Mouse (Mus musculus) midbrain, embryonic 14.5 days (tissue): ENCODE measurements around the gene Mcrs1. TPM values are rescaled to one million over a fixed set of nuclear protein-coding genes. Genes with fewer than 3 reads are reported as not detected.
A peak's percentile ranks its signal among the peaks of the same experiment; 100 is the strongest.

Source experiments
- ATAC-seq: fragments of 200-750 bp; cut with Nextera tagmentation; 2 replicates; pipeline ENCODE4 v1.8.0; 2017; ENCODE audit warnings: moderate number of reproducible peaks, moderate library complexity; ENCODE audit not compliant: low FRiP score, low TSS enrichment
- DNase-seq: peaks from one replicate; pipeline ENCODE4 v3.0.0-alpha.2; 2015
- H3K27ac ChIP-seq: fragments of 300-500 bp; sonication (generic); replicated peaks from 2 replicates; pipeline ENCODE4 v1.5.1; 2014; ENCODE audit warnings: mild to moderate bottlenecking, low read depth, low read length, moderate library complexity
- H3K27me3 ChIP-seq: fragments of 300-500 bp; sonication (generic); 2 replicates; pipeline ENCODE4 v1.6.1; 2014; ENCODE audit warnings: low read length, control low read depth, mixed read lengths; ENCODE audit not compliant: control insufficient read depth, insufficient read depth
- H3K36me3 ChIP-seq: fragments of 300-500 bp; sonication (generic); 2 replicates; pipeline ENCODE4 v1.6.1; 2014; ENCODE audit warnings: low read length, control low read depth; ENCODE audit not compliant: control insufficient read depth, insufficient read depth
- H3K4me1 ChIP-seq: fragments of 300-500 bp; sonication (generic); 2 replicates; pipeline ENCODE4 v1.6.1; 2014; ENCODE audit warnings: mild to moderate bottlenecking, antibody characterized with exemption, low read length, control low read depth; ENCODE audit not compliant: control insufficient read depth, insufficient read depth
- H3K4me2 ChIP-seq: fragments of 300-500 bp; sonication (generic); 2 replicates; pipeline ENCODE4 v1.6.1; 2014; ENCODE audit warnings: mild to moderate bottlenecking, low read length, moderate library complexity
- H3K4me3 ChIP-seq: fragments of 300-500 bp; sonication (generic); replicated peaks from 2 replicates; pipeline ENCODE4 v1.5.1; 2014; ENCODE audit warnings: low read depth, low read length
- H3K9ac ChIP-seq: fragments of 300-500 bp; sonication (generic); replicated peaks from 2 replicates; pipeline ENCODE4 v1.6.1; 2014; ENCODE audit warnings: mild to moderate bottlenecking, low read length, moderate library complexity
- H3K9me3 ChIP-seq: fragments of 300-500 bp; sonication (generic); 2 replicates; pipeline ENCODE4 v1.6.1; 2016; ENCODE audit warnings: low read length, control low read depth, mixed read lengths; ENCODE audit not compliant: control insufficient read depth
- WGBS: fragments of 180-500 bp; shearing (Covaris S2); extraction: QIAGEN DNeasy Blood & Tissue Kit; methylation state at CpG from one replicate; pipeline ENCODE4 v1.1.7; 2014; 5-methylcytosine and 5-hydroxymethylcytosine counted together
- polyA plus RNA-seq: library from polyadenylated mRNA; unstranded; fragments of >200 nt; fragmentation: Nextera tagmentation; extraction: Ambion mirVana; gene quantifications from 2 replicates; pipeline ENCODE4 v1.2.1, GENCODE M21; 2014

Gene Mcrs1
- polyA plus RNA-seq, 1 experiment from 2014 or later = 219 TPM

DNA sequence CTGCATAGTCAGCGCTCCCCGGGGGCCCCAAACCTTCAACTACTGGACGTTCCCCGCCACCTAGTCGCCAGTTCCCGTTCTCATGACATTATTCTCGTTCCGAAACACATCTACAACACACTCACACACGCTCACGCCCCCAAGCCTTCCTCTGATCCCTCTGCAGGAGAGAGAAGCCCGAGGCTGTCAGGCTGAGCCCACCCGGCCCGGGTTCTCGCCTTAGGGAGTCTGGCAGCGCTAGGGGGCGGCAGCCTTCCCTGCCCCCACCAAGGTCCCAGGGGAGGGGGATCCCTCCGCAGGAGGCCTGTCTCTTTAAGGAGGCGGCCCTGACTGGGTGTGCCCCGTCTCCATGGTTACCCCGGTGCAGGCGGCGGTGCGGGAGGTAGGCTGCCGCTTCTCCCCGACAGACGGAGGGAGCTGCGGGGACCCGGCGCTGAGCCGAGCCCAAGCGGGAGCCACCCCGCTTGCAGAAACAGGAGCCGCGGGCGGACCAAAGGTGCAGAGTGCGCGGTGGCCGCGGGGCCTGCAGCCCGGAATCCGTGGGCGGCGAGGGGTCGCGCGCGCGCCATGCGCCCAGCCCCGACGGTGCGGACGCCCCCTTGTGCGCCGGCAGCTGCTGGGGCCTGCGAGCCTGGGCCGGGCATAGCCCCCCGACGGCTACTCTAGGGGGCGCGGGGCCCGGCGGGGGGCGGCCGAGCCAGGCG lies 27.4 kb downstream of the Mcrs1 start, which contains the start of gene Kcnh3:
TSS of gene Kcnh3 (plus strand) at position 654 of the 704 bp plus-strand sequence.
- ATAC-seq = no peak; the same call in 1 of the 2 replicates
- peak within 1 kb of the TSS; percentile 37 for H3K4me3 ChIP-seq
- H3K4me1 ChIP-seq = peaks cover 13% of the 10 kb centered on the region; the same call in 1 of the 2 replicates
- WGBS = under 1% methylated on average over 61 of the region's 66 CpGs
- H3K9me3 ChIP-seq = no peaks in the 10 kb centered on the region
- peak within 1 kb of the TSS; percentile 26 for H3K9ac ChIP-seq
- peaks cover 83% of the 10 kb centered on the region for H3K27me3 ChIP-seq
- H3K27ac ChIP-seq = no peak within 1 kb of the TSS
- no peaks in the 10 kb centered on the region for H3K36me3 ChIP-seq
- peak; percentile 70 for DNase-seq
- H3K4me2 ChIP-seq = peak within 1 kb of the TSS; percentile 55

DNA sequence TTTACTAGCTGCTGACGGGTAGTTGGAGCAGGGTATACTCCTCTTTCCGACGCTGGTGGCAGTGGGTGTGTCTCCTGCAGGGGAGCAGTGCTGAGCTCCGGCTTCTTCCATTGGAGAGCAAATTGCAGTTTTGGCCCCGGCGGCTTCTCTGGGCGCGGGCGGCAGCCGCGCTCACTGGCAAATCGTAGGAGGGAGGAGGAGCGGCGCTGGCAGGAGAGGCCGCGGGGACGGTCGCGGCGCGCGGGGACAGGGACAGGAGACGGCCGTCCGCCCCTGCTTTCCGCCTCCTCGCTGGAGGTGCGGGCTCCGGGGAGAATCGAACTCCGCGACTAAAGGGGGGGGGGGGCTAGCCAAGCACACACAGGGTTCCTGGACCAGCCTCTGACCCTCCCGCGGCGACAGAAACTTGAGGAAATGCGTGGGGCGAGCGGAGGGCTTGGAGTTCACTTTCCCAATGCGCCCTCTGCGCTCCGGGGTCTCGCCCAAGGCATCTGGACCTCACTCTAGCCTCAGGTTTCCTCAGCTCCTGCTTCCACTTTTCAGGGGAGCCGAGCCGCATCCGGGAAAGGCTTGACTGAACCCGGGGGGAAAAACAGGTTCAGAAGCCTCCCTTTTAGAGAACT lies 28.1 kb downstream of the Mcrs1 start:
- Histone ChIP-seq H3K36me3 (no peaks in the 10 kb centered on the region), H3K9me3 (no peaks in the 10 kb centered on the region), H3K4me2 (peak overlapping the region; percentile 55), H3K9ac (no peak overlapping the region; the same call in 1 of the 2 replicates), H3K27me3 (peaks cover 83% of the 10 kb centered on the region), H3K4me1 (peaks cover 13% of the 10 kb centered on the region; the same call in 1 of the 2 replicates), H3K27ac (no peak overlapping the region), H3K4me3 (peak overlapping the region; percentile 37)
- peak; percentile 64 for DNase-seq
- ATAC-seq = no peak
- WGBS = under 1% methylated on average over 39 of the region's 46 CpGs

DNA sequence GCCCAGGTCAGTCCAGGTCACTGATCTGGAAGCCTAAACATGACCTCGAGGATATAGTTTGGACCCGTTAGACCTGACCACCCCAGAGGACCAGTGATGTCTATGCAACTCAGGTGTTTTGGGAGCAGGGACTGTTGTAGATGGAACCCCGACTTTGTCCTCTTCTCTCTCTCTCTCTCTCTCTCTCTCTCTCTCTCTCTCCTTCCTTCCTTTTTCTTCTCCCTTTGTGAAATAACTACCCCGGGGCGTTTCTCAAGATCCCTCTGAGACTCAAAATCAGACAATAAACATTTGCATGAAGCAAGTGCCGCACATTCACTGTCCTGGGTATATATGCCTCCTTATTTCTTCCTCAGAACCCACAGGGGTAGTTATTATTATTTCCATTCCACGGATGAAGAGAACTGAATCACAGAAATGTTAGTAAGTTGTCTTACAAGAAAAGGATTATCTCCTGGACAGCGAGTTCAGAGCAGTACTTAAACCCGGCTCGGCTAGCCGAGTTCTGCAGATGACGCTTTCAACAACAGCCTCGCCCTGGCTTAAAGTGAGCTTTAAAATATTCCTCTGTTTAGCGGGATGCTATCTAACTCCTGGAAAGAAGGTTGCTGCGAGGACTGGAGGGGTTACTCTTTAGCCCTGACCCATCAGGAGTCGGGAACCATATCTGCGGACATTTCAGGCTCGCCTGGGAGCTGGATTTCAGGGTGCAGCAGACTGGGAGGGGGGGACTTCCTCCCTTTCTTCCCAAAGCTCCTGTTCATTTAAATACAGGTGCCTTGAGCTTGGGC lies 28.8 kb downstream of the Mcrs1 start:
- Histone ChIP-seq H3K9me3 (no peaks in the 10 kb centered on the region), H3K4me3 (peak overlapping the region; percentile 37), H3K4me2 (peak overlapping the region; percentile 55), H3K27ac (no peak overlapping the region), H3K36me3 (no peaks in the 10 kb centered on the region), H3K4me1 (peaks cover 13% of the 10 kb centered on the region; the same call in 1 of the 2 replicates), H3K9ac (no peak overlapping the region; the same call in 1 of the 2 replicates), H3K27me3 (peaks cover 78% of the 10 kb centered on the region)
- ATAC-seq (no peak), DNase-seq (peak; percentile 32)
- WGBS = 4% methylated on average over 18 of the region's 18 CpGs

DNA sequence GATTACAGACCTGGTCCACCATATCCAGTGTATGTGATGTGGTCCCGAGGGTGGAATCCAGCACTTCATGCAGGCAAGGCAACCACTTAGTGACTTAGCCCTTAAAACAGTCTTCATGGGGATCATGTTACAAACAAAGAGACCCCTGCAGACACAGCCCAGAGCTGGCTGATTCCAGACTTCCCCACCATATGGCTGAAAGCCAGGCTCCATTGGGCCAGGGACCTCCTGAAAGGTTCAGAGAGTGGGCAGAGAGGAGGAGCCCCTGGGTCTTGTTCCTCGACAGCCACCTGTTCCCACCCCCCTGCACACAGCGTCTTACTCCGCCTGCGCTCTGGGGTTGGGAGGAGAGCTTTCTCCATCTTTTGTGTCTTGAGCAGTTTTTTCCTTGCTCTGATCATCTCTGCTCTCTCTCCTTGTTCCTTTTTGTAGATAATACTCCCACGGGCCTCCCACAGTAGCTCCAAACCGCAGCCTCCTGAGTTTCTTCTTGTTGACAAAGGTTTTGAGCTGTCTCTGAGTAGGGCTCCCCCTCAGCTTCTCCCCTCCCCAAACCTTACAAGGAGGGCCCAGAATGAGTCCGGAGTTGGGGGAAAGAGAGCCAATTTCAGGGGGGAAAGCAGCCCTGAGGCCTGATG lies 30.3 kb downstream of the Mcrs1 start:
- DNase-seq (no peak), ATAC-seq (no peak)
- 6% methylated on average over 8 of the region's 8 CpGs for WGBS
- Histone ChIP-seq H3K4me1 (peaks cover 13% of the 10 kb centered on the region; the same call in 1 of the 2 replicates), H3K4me2 (no peak overlapping the region), H3K4me3 (no peak overlapping the region), H3K36me3 (no peaks in the 10 kb centered on the region), H3K27me3 (peaks cover 62% of the 10 kb centered on the region), H3K9ac (no peak overlapping the region), H3K27ac (no peak overlapping the region), H3K9me3 (no peaks in the 10 kb centered on the region)

DNA sequence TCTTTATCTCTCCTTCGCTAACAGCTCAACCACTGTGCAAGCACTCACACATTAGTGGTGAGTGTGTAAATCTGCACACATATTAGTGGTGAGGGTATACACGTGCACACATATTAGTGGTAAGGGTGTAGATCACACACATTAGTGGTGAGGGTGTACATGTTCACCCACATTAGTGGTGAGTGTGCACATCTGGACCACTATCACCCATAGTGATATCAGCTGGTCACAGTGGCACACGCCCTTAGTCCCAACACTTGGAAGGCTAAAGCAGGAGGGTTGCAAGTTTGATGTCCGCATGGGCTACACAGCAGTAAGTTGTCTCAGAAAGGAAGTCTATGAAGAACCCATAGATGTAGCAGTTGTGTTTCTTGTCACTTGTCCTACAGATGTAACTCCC lies 34.1 kb downstream of the Mcrs1 start:
- Histone ChIP-seq H3K9ac (no peak overlapping the region), H3K4me3 (no peak overlapping the region), H3K9me3 (no peaks in the 10 kb centered on the region), H3K36me3 (peaks cover 18% of the 10 kb centered on the region), H3K4me1 (no peaks in the 10 kb centered on the region), H3K27ac (no peak overlapping the region), H3K27me3 (peaks cover 28% of the 10 kb centered on the region), H3K4me2 (no peak overlapping the region)
- 88% methylated on average over 4 of the region's 4 CpGs for WGBS
- no peak for DNase-seq
- ATAC-seq = no peak

DNA sequence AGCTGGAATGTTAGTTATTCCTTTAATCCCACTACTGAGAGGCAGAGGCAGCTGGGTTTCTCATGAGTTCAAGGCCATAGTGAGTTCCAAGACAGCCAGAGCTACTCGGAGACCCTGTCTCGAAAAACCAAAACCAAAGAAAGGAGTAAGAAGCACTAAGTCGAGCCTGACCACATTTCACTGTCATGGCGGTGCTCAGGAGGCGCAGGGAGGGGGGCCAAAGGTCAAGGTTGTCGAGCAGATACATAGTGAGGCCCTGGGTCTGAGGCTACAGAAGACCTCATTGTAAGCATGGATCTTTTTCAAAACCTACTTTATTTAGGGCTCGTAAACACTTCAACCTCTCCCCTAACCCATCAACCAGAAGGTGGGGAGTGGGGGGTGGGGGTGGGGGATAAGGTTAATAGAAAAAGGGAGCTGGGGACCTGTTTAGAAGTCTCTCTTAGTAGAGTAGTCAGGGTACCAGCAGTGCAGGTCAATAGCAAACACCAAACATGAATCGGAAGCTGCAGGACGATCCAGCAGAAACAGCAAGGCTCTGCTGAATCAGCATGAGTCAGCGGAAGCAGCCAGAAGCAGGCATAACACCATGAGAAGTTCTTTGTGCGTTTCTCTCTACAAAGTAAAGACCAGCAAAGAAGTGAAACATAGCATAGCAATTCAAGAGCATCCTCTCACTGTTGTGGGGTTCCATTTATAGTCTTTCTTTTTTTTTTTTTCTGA lies 35.9 kb downstream of the Mcrs1 start:
- no peak overlapping the region for H3K4me2 ChIP-seq
- no peak overlapping the region for H3K9ac ChIP-seq
- peaks cover 35% of the 10 kb centered on the region for H3K36me3 ChIP-seq
- H3K4me3 ChIP-seq = no peak overlapping the region
- peaks cover 12% of the 10 kb centered on the region for H3K27me3 ChIP-seq
- 90% methylated on average over 11 of the region's 11 CpGs for WGBS
- H3K4me1 ChIP-seq = no peaks in the 10 kb centered on the region
- no peaks in the 10 kb centered on the region for H3K9me3 ChIP-seq
- ATAC-seq (no peak), DNase-seq (no peak)
- no peak overlapping the region for H3K27ac ChIP-seq

DNA sequence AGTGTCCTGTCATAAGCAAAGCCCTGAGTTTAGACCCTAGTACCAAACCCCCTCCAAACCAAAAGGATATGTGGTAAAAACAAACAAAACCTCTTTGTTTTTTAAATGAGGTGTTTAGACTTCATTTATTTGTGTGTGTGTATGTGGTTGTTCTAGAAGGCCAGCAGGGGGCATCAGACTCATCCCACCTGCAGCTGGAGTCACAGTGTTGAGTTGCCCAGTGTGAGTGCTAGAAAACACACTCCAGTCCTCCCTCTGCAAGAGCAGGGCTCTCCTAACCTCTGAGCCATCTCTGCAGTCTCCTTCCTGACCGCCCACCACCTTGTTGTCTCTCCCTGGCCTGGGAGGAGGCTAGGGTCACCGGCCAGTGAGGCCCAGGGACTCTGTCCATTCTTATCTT lies 36.8 kb downstream of the Mcrs1 start:
- DNase-seq (peak; percentile 26), ATAC-seq (no peak)
- H3K27me3 ChIP-seq = peaks cover 3% of the 10 kb centered on the region; the same call in 1 of the 2 replicates
- no peak overlapping the region for H3K27ac ChIP-seq
- no peak overlapping the region for H3K4me2 ChIP-seq
- H3K4me3 ChIP-seq = no peak overlapping the region
- H3K9me3 ChIP-seq = no peaks in the 10 kb centered on the region
- 78% methylated on average over 2 of the region's 2 CpGs for WGBS
- no peak overlapping the region for H3K9ac ChIP-seq
- no peaks in the 10 kb centered on the region for H3K4me1 ChIP-seq
- H3K36me3 ChIP-seq = peaks cover 43% of the 10 kb centered on the region

DNA sequence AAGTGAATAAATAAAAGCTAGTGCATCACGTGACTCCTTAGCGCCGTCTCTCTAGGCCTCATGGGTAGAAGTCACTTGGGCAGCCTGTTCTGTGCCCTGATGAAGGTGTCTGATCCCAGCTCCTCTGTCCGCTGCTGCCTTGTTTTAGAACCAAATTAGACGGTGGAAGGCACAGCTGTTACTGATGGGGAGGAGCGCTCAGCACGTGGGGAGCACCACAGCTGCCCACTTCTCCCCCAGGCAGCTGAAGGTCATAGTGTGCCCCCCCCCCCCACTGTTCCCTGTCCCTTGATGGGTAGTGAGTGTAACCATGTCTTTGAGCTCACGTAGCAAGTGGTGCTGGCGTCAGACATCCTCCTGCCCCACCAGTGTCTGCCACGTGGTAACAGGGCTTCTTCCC lies 38.6 kb downstream of the Mcrs1 start:
- 90% methylated on average over 10 of the region's 10 CpGs for WGBS
- no peak overlapping the region for H3K27ac ChIP-seq
- H3K4me3 ChIP-seq = no peak overlapping the region
- H3K27me3 ChIP-seq = no peaks in the 10 kb centered on the region
- peaks cover 58% of the 10 kb centered on the region for H3K36me3 ChIP-seq
- no peak overlapping the region for H3K9ac ChIP-seq
- H3K9me3 ChIP-seq = no peaks in the 10 kb centered on the region
- DNase-seq (no peak), ATAC-seq (no peak)
- no peak overlapping the region for H3K4me2 ChIP-seq
- H3K4me1 ChIP-seq = no peaks in the 10 kb centered on the region
